Comparison of ENCODE assay signal across 9 mouse cellular contexts in genomic region chr15:77366706-77367484, GRCm38 (mm10). TPM values are rescaled to one million over a fixed set of nuclear protein-coding genes. Genes with fewer than 3 reads are reported as not detected.
DNase-seq lines count a peak whose midpoint lies in the region; ATAC-seq lines count a peak whose summit lies in the region.
"Had no signal": no experiment of that assay in that cellular context is flagged by ENCODE, and none has a peak within 500 bp of the region (broad histone marks: within the 10 kb centered on the region; RNA-seq: fewer than 3 reads in every experiment).

No protein-coding gene starts in this region.

- H3K9ac ChIP-seq in hindbrain, embryonic 12.5 days = peak overlapping the region; percentile 57

- peak overlapping the region; percentile 56 for H3K4me2 ChIP-seq in hindbrain, embryonic 12.5 days (replicated peaks)

- H3K27ac ChIP-seq in hindbrain, embryonic 12.5 days = peak overlapping the region; percentile 89

- no peaks in the 10 kb centered on the region for H3K27me3 ChIP-seq in hindbrain, embryonic 12.5 days

- H3K4me3 ChIP-seq in hindbrain, embryonic 12.5 days = peak overlapping the region; percentile 27
- H3K4me3 ChIP-seq: megakaryocyte, embryonic 14.5 days had no signal

- peaks cover 45% of the 10 kb centered on the region for H3K4me1 ChIP-seq in hindbrain, embryonic 12.5 days

- WGBS in hindbrain, embryonic 12.5 days = 2% methylated on average over 26 of the region's 26 CpGs

- ATAC-seq in hindbrain, embryonic 12.5 days (ENCODE audit: low FRiP score) = peak; percentile 49

- DNase-seq in Muller cell, postnatal 12 days (ENCODE audit: inconsistent ontology term) = peak; percentile 86
- DNase-seq in cerebellum, adult 9-10 months = peak; percentile 88
- peak; percentile 67 to 89 for DNase-seq in frontal cortex, adult 2 months (ENCODE audit: extremely low spot score in 1 of 2, low spot score in 1 of 2)
- DNase-seq in layer of hippocampus, postnatal 25 days (ENCODE audit: extremely low spot score in 1 of 2, low spot score in 1 of 2) = peak; percentile 73 to 92
- peak; percentile 89 for DNase-seq in lung, postnatal 14 days
- peak; percentile 85 for DNase-seq in right cerebral cortex, adult 18-20 months
- DNase-seq in urinary bladder, postnatal 4 days (ENCODE audit: low spot score in 2 of 2) = peak; percentile 76 to 89

- H3K9me3 ChIP-seq in hindbrain, embryonic 12.5 days (replicated peaks) = no peaks in the 10 kb centered on the region
- H3K9me3 ChIP-seq: megakaryocyte, embryonic 14.5 days had no signal

- H3K36me3 ChIP-seq in hindbrain, embryonic 12.5 days = no peaks in the 10 kb centered on the region

RNA-seq across cellular contexts. Expression of gene Apol7a, which starts 32.0 kb away (rescaled TPM):
- polyA plus RNA-seq in frontal cortex, adult 2 months (2012; rRNA removed) = 0.19 and 0.38 TPM in 2 replicates
- not detected in 2 replicates for polyA plus RNA-seq in hindbrain, embryonic 12.5 days (2016; fragmentation: Nextera tagmentation; extraction: Ambion mirVana)
- total RNA-seq in layer of hippocampus, postnatal 25 days (2021) = not detected

RNA-seq across cellular contexts. Expression of gene Apol9a, which starts 44.0 kb away (rescaled TPM):
- polyA plus RNA-seq in frontal cortex, adult 2 months (2012; rRNA removed) = 0.60 and 0.97 TPM in 2 replicates
- not detected in 2 replicates for polyA plus RNA-seq in hindbrain, embryonic 12.5 days (2016; fragmentation: Nextera tagmentation; extraction: Ambion mirVana)
- not detected for total RNA-seq in layer of hippocampus, postnatal 25 days (2021)

Comparison
In these comparisons a context has a peak if more than half of its experiments do, and no peak if none do; other contexts are left out.
1. Peak in every context shown above with its lines: DNase-seq, ATAC-seq, H3K4me3 ChIP-seq and H3K27ac ChIP-seq.